7 mouse cellular contexts compared by ENCODE assay signal in the genomic region with DNA sequence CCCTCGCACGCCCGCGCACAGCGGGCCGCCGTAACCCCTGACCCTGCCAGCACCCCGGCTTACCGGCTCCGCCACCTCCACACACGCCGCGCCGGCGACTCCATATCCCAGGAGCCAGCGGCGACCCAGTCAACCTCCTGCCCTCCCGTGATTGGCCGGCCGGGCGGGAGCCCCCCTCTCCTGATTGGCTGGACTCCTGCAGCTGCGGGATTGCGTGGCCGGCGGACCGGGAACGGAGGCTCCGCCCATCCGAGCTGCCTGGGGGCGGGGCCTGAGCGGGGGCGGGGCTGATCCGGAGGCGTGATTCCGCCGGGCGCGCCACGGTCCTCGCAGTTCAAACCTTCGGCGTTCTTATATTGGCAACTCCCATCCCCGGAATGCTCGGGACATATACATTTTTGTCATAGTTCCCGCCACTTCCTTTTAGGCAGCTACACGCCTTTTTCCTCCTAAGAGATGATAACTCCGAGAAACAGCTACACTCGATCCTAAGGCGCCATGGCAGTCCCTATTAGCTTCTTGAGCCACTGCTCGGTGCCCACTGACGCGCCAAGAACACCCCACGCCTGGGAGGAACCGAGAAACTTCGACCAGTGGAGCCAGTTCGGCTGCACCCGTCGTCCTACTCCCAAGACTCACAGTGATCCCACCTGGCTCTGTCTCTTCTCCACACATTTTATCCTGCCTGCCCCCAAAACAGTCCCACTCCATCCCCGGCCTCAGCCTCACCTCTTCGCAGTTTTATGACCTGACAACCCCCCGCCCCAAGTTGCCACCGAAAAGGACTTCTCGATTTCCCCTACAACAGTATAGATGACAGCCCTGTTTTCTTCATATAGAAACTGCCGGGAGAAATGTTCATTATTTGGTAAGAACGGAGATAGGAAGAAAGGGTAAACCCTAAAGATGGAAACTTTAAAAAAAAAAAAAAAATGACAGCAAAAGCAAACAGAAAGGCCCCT. TPM values are rescaled to one million over a fixed set of nuclear protein-coding genes. Genes with fewer than 3 reads are reported as not detected.
A peak's percentile ranks its signal among the peaks of the same experiment; 100 is the strongest.
DNase-seq lines count a peak whose midpoint lies in the region; ATAC-seq lines count a peak whose summit lies in the region.

No protein-coding gene starts in this region.

- ATAC-seq in granulocyte monocyte progenitor cell, adult 5-6 weeks (replicated peaks; ENCODE audit: poor library complexity, severe bottlenecking): peak; percentile 96
- ATAC-seq in midbrain, embryonic 13.5 days: peak; percentile 98

- peaks cover 56% of the 10 kb centered on the region for H3K4me1 ChIP-seq in limb, embryonic 10.5 days
- H3K4me1 ChIP-seq in midbrain, embryonic 13.5 days (replicated peaks): peaks cover 48% of the 10 kb centered on the region

- 0 out of 2 replicates have a peak, but pooled peaks cover under 1% of the 10 kb centered on the region for H3K36me3 ChIP-seq in limb, embryonic 10.5 days
- no peaks in the 10 kb centered on the region for H3K36me3 ChIP-seq in midbrain, embryonic 13.5 days

- H3K4me3 ChIP-seq in limb, embryonic 10.5 days: peak overlapping the region; percentile 99
- peak overlapping the region; percentile 96 for H3K4me3 ChIP-seq in midbrain, embryonic 13.5 days (replicated peaks)

- H3K9me3 ChIP-seq in limb, embryonic 10.5 days (replicated peaks): no peaks in the 10 kb centered on the region
- H3K9me3 ChIP-seq in midbrain, embryonic 13.5 days: no peaks in the 10 kb centered on the region

- peak overlapping the region; percentile 92 for H3K27ac ChIP-seq in limb, embryonic 10.5 days
- 0 out of 2 replicates have a peak overlapping the region, but pooled peaks have one; percentile 39 for H3K27ac ChIP-seq in midbrain, embryonic 13.5 days

- H3K27me3 ChIP-seq in limb, embryonic 10.5 days (ENCODE audit: low read depth, poor library complexity, severe bottlenecking): peaks cover 9% of the 10 kb centered on the region; the same call in 1 of the 2 replicates
- H3K27me3 ChIP-seq in midbrain, embryonic 13.5 days: peaks cover 30% of the 10 kb centered on the region

- peak overlapping the region; percentile 94 for H3K9ac ChIP-seq in midbrain, embryonic 13.5 days (replicated peaks)

- peak; percentile 96 for DNase-seq in adrenal gland, adult 8-10 months
- peak; percentile 96 for DNase-seq in embryo, embryonic 9.5 days (ENCODE audit: extremely low spot score)
- DNase-seq in kidney, adult 11 months: peak; percentile 96
- peak; percentile 97 for DNase-seq in limb, embryonic 10.5 days (ENCODE audit: low spot score)
- DNase-seq in spleen, adult 12 weeks (ENCODE audit: low spot score): peak; percentile 95

- peak overlapping the region; percentile 68 for H3K4me2 ChIP-seq in midbrain, embryonic 13.5 days (replicated peaks)

- WGBS in limb, embryonic 10.5 days: 1% methylated on average over 65 of the region's 65 CpGs
- WGBS in midbrain, embryonic 13.5 days: 1% methylated on average over 60 of the region's 65 CpGs

RNA-seq across cellular contexts. Expression of a gene that starts 1.2 kb away (rescaled TPM):
- total RNA-seq in adrenal gland, adult 8-10 months (2022): under 1 TPM; 0.09 to 0.28 (median 0.26) TPM
- total RNA-seq in granulocyte monocyte progenitor cell, adult 5-6 weeks (2014; fragmentation: Nextera tagmentation): not detected in 2 replicates
- not detected in 2 replicates for total RNA-seq in granulocyte monocyte progenitor cell, adult 5-6 weeks (2017)
- polyA plus RNA-seq in limb, embryonic 10.5 days (2016; fragmentation: Nextera tagmentation; extraction: Ambion mirVana): 0.08 and 0.11 TPM in 2 replicates
- 0.08 and 0.11 TPM in 2 replicates for polyA plus RNA-seq in midbrain, embryonic 13.5 days (2015; fragmentation: Nextera tagmentation; extraction: Ambion mirVana)

RNA-seq across cellular contexts. Expression of a gene that starts 1.7 kb away (rescaled TPM):
- 100 to 1,000 TPM; 110 to 151 (median 127) TPM for total RNA-seq in adrenal gland, adult 8-10 months (2022)
- total RNA-seq in granulocyte monocyte progenitor cell, adult 5-6 weeks (2014; fragmentation: Nextera tagmentation): 10.2 and 10.3 TPM in 2 replicates
- 8.6 and 8.9 TPM in 2 replicates for total RNA-seq in granulocyte monocyte progenitor cell, adult 5-6 weeks (2017)
- 30.4 and 31.0 TPM in 2 replicates for polyA plus RNA-seq in limb, embryonic 10.5 days (2016; fragmentation: Nextera tagmentation; extraction: Ambion mirVana)
- polyA plus RNA-seq in midbrain, embryonic 13.5 days (2015; fragmentation: Nextera tagmentation; extraction: Ambion mirVana): 21.5 TPM in 2 replicates

RNA-seq across cellular contexts. Expression of a gene that starts 45.6 kb away (rescaled TPM):
- total RNA-seq in adrenal gland, adult 8-10 months (2022): 100 to 1,000 TPM in 3 of 4 experiments, 10 to 100 TPM in 1; 77.8 to 122 (median 108) TPM
- 42.5 and 46.2 TPM in 2 replicates for total RNA-seq in granulocyte monocyte progenitor cell, adult 5-6 weeks (2014; fragmentation: Nextera tagmentation)
- total RNA-seq in granulocyte monocyte progenitor cell, adult 5-6 weeks (2017): 25.7 and 34.0 TPM in 2 replicates
- 29.7 and 31.4 TPM in 2 replicates for polyA plus RNA-seq in limb, embryonic 10.5 days (2016; fragmentation: Nextera tagmentation; extraction: Ambion mirVana)
- 55.1 and 55.2 TPM in 2 replicates for polyA plus RNA-seq in midbrain, embryonic 13.5 days (2015; fragmentation: Nextera tagmentation; extraction: Ambion mirVana)

RNA-seq across cellular contexts. Expression of a gene that starts 58.8 kb away (rescaled TPM):
- total RNA-seq in adrenal gland, adult 8-10 months (2022): 1 to 10 TPM in 2 of 4 experiments, not detected in 2; 1.0 to 1.7 TPM
- not detected in 2 replicates for total RNA-seq in granulocyte monocyte progenitor cell, adult 5-6 weeks (2014; fragmentation: Nextera tagmentation)
- total RNA-seq in granulocyte monocyte progenitor cell, adult 5-6 weeks (2017): not detected in 2 replicates
- polyA plus RNA-seq in limb, embryonic 10.5 days (2016; fragmentation: Nextera tagmentation; extraction: Ambion mirVana): 0.65 TPM in 1 of 2 replicates, not detected in the other
- polyA plus RNA-seq in midbrain, embryonic 13.5 days (2015; fragmentation: Nextera tagmentation; extraction: Ambion mirVana): not detected in 2 replicates

Comparison
In these comparisons a context has a peak if more than half of its experiments do, and no peak if none do; other contexts are left out.
1. Peak in every context shown above with its lines: DNase-seq, ATAC-seq, H3K4me3 ChIP-seq and H3K27ac ChIP-seq.
2. RNA of a gene that starts 1.7 kb away (total RNA-seq): 110 to 151 TPM in adrenal gland, adult 8-10 months; 8.6 to 10.3 TPM in granulocyte monocyte progenitor cell, adult 5-6 weeks; every median in the first group is over 4 times any median in the second.